Mouse (Mus musculus): Measurements from ENCODE around the gene Cela1.

The Cela1 gene

DNA sequence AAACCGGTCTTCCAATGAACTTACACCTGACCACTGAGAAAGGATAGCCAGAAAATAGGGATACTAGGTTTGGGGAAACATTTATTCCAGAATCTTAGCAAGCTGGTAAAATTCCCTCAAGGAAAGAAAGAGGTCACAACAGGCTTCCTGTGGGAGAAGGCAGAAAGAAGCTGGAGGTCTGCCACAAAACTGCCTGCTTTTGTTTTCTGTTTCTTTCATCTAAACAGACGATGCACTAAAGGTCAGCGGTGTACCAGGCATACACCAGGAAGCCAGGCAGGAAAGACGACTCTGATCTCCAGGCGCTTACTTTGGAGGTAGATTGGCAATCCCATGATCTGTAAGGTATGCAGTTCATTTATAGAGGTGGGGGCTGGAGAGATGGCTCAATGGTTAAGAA lies 16.9 kb downstream of the Cela1 start:
- no peak for DNase-seq (ENCODE audit: low spot score in 2 of 2)

DNA sequence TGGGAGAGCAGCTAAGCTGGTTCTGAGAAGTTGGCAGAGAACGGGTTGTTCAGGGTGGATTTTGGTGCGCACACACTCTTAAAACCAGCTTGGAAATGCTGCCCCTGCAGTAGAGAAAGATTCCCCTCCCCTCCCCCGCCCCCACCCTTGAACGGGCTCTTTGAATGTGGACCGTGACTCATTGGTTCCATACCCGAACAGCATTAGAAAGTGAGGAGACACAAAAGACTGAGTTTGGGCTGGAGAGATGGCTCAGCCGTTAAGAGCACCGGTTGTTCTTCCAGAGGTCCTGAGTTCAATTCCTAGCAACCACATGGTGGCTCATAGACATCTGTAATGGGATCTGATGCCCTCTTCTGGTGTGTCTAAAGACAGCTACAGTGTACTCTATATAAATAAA lies 17.7 kb downstream of the Cela1 start:
- no peak for DNase-seq (ENCODE audit: low spot score in 2 of 2)

DNA sequence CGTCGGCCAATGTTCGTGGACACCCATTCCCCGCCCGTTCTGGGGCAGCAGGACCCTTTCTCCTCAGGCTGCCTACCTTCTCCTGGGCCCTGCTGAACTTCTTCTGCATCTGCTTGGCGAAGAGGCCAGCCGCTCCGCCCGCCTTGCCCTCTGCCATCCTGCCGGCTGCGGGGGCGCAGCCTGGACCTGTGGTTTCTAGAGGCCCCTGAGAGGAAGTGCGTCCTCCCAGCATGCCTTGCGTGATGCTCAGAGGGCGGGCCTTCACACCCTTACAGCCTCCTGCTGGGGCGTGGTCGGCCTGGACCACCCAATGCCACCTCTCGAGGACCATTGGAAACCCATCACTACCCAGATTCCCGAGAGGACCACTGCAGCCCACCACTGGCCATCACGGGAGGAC lies 18.4 kb downstream of the Cela1 start, which contains the start of gene Bin2:
Gene Bin2 (minus strand): TSS at position 217 of the 400 bp plus-strand sequence.
- peak; percentile 35 to 58 for DNase-seq (ENCODE audit: low spot score in 2 of 2)

DNA sequence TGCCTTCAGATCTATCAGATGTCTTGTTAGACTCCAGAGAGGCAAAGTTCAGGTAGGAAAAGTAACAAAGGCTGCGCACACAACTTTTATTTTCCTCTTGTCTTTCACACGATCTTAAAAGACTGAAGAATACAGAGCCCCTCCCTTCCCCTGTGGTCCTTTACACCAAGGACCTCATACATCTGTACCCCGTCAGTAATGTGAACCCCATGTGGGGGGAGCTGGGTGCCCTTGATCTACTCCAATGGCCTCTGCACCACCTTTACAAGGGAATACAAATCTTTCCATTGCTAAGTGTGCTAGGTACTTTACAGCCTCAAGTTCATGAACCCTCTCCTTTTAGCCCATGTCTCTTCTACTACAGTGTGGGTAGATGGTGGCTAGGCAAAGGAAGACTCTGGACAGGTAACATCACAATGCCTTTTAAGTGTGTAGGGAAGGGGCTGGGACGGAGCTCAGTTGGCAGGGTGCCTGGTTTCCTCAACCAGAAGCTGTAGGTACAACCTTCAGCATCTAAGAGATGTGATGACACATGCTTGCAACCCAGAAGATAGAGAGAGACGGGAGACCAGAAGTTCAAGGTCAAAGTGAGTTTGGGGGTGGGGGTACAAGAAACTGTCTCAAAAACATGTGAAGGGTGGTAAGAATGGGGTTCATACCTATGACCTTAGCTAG lies 19.7 kb downstream of the Cela1 start:
- no peak for DNase-seq (ENCODE audit: low spot score in 2 of 2)

DNA sequence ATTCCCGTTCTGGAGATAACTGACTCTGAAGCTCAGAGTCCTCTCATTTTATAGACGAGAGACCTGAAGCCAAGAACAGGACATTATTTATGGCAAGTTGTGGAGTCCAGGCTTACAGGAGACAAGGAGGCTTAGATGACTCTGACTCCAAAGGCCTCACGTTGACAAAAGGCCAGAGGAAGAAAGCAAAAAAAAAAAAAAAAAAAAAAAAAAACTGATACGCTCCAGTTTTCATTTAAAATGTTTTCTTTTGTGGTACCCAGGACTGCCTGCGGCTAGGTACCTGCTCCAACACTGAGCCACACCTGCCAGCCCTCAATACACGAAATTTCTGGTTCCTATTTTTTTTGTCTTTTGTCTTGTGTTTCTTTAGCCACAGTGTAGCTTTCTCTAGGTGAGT lies 20.3 kb downstream of the Cela1 start:
- no peak for DNase-seq (ENCODE audit: low spot score in 2 of 2)

DNA sequence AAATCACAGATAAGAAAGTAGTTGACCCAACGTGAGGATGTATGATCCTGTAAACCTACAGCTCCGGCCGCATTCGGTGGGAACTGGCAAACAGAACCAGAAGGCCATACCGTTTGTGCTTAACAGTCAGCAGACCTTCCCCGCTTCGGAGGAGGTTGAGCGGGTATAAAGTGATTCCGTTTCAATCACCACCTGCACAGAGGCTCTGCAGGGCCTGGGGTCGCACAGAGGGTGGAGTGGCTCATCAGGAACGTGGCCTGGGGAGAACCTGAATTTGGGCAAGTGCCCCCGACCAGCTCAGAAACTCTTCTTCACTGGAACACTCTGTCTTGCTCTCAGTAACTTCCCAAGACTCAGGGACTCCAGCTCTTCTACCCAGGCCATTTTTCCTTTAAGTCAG lies 20.9 kb downstream of the Cela1 start:
- no peak for DNase-seq (ENCODE audit: low spot score in 2 of 2)

DNA sequence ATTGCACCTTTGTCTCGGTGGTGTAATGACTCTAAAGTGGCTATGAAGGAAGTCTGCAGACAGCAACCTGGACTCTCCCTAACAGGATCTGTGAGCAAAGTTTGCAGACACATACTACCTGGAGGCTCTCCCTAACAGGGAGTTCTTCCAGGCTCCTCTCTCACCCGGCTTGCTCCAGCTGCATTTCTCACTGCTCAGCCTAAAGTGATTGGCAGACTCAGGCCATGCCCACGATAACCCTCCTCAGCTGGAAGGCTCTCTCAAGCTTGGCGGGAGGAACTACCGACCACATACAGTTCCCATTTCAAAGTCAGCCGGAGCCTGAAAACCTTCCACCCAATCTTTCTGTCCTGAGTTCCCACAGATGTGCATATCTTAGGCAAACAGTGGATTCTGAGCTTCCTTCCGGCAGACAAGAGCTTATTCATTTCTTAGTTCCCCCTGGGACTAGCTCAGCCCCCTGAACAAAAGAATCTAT lies 21.5 kb downstream of the Cela1 start:
- DNase-seq (ENCODE audit: low spot score in 2 of 2): no peak

DNA sequence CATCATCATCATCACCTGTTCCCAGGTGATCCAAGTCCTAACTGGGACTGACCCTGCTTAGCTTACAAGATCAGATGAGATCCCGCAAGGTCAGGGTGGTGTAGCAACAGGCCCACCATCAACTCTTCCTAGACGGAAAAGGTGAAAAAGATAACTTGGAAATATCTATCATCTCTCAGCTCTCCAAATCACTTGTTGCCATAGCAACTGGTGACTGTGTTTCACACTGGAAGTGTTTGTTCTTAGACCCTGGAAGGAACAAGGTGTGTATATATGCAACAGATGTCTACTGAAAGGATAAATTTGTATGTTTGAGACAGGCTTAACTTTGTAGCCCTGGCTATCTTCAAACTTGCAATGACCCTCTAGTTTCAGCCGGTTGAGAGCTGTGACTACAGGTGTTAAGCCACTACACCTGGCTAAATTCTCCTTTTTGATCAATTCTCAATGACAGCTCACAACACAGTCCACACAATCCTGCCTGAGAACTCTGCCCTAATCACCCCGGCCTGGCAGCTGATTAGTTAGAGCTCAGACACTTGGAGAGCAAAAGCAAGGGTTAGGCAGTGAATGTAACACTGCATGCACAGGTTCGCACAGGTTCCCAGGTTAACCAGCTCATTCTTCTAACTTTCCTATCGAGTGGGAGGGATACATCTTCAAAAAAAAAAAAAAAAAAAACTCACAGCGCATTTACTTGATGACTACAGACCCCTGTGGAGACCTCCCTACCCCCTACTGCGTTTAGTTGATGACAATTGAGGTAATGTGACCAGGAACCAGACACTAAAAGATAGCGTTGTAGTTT lies 22.1 kb downstream of the Cela1 start:
- DNase-seq (ENCODE audit: low spot score in 2 of 2): no peak

DNA sequence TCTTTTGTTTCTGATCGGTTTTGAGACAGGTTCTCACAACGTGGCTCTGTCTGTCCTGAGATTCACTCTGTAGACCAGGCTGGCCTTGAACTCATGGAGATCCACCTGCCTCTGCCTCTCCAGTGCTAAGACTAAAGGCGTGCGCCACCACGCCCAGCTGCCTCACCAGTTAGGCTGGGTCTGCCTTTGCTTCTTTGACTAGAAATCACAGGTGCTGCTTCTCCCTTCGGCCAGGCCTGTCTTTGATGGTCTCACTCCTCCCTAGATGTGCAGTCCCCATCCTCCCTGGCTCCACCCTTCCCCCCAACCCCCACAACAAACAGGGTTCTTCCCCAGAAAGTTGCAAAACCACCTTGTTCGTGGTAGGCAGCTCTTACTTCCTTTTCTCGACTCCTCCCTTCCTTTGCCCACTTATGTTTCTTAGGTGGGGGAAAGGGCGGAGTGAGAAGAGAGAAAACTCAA lies 22.9 kb downstream of the Cela1 start:
- no peak for DNase-seq (ENCODE audit: low spot score in 2 of 2)

DNA sequence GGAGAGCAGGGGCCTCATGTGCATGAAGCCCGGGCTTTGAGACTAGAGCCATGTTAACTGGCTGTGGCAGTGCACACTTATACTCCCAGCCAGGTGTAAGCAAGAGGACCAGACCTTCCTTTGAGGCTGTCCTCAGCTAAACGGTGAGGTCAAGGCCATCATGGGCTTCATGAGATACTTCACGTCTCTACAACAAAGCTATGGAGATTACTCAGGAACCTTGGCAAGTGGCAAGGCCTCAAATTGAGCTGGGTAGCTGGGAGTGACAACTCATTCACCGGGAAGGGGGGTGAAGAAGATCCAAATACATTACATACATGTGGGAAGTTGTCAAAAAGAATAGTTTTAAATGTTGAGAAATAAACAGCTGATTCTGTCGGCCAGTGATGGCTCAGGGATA lies 26.9 kb downstream of the Cela1 start:
- no peak for DNase-seq (ENCODE audit: low spot score in 2 of 2)

DNA sequence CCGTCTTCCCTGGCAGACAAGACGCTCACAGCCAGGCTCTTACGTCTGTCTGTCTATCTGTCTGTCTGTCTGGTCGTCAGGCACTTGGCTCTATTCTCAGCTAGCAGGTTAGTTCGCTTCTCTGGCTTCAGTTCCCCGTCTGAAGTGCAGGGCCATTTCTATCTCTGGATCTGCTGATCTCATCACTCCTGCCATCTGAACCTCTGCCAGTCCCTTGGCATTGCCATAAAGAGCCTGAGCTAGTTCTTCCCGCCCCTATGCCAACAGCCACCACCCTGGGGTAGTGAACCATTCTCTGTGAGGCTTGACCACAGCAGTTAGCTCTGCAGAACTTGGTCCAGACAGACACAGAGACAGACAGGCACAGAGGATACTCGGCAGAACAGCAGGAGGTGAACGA lies 27.4 kb downstream of the Cela1 start:
- peak; percentile 59 to 71 for DNase-seq (ENCODE audit: low spot score in 2 of 2)

DNA sequence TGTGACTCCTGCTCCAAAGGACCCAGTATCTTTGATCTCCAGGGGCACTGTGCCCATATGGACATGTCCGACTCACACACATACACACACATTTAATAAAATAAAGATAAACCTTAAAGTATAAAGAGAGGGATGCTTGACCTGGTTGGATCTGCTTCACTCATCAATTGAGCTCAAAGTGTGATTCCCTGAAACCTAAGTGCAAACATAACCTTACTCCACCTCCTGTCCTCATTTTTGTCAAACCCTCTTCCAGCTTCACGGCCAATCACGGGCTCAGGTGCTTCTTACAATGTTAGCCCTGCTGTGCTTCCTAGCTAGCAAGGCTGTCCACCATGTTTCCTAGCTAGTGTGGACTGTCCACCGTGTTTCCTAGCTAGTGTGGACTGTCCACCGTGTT lies 32.5 kb downstream of the Cela1 start:
- no peak for DNase-seq (ENCODE audit: low spot score in 2 of 2)

DNA sequence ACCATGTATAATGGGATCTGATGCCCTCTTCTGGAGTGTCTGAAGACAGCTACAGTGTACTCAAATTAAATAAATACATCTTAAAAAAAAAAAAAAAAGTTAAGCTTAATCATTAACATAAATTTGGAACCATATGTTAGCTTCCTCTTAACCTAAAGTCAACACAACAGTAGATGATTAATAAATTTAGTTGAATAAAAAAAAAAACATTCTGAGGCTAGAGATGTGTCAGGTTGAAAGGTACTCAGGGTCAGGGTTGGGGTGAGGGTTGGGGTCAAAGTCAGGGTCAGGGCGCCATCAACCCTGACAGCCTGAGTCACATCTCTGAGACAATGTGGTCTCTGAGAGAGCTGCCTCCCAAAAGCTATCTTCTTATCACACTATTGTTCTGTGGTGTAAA lies 33.5 kb downstream of the Cela1 start:
- no peak for DNase-seq (ENCODE audit: low spot score in 2 of 2)

DNA sequence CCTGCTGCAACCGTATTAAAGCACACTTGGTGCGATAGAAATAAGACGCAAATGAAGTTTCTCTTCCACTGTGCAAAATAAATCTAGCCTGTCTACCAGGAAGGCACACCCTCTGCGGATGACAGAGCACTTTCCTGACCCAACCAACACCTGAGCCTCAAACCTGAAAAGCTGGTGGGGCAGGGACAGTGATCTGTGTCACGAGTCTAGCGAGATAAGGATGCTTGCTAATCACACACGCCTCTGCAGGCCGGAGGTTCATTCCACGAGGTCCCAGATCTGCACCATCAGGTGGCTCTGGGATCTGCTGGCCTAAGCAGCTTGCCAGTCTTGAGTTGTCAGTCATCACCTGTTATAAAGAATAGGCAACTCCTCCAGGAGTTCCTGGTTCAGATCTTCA lies 36.1 kb downstream of the Cela1 start:
- no peak for DNase-seq (ENCODE audit: low spot score in 2 of 2)

DNA sequence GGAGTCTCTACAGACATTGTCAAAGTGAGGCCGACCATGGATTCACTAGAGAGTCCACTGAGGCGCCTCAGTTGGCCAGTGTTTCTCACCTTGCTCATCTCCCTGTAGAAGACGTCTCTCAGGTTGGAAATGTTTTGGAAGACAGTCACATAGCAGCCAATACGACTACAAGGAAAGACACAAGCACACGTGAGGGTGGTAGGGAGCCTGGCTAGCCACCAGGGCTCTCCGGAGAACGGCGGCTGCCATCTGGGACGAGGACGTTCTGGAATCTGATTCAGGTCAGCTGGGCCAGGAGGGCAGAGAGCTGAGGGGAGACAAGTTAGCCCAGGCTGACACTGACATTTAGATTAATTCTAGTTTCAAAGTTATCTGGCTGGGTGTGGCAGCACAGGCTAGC lies 37.6 kb downstream of the Cela1 start:
- DNase-seq (ENCODE audit: low spot score in 2 of 2): no peak

DNA sequence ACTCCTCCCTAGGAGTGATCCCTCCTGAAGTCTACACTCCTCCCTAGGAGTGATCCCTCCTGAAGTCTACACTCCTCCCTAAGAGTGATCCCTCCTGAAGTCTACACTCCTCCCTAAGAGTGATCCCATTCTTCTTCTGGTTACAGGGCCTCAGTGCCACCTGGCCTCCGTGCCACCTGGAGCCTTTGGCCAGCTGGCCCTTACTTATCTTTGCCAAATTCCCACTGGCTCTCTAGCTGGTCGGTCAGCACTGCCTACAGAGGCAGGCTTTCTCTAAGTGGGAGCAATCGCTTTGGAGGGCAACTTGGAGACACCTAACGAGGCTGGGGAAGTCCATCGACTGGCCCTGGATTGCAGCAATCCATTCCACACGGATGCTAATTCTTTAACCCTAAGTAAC lies 41.6 kb downstream of the Cela1 start:
- no peak for DNase-seq (ENCODE audit: low spot score in 2 of 2)

DNA sequence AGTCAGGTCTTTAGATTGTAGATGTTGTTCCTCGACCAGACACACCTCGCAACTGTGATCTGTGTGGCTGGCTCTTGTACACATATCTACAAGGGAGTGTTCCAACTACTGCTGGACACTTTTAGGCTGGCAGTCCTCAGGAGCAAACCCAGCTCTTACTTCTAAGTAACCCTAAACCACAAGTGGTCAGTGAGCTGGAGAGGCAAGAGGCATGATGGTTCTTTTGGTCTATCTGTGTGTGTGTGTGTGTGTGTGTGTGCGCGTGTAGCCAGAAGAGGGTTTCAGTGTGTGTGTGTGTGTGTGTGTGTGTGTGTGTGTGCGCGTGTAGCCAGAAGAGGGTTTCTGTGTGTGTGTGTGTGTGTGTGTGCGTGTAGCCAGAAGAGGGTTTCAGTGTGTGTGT lies 45.3 kb downstream of the Cela1 start:
- DNase-seq (ENCODE audit: low spot score in 2 of 2): no peak

DNA sequence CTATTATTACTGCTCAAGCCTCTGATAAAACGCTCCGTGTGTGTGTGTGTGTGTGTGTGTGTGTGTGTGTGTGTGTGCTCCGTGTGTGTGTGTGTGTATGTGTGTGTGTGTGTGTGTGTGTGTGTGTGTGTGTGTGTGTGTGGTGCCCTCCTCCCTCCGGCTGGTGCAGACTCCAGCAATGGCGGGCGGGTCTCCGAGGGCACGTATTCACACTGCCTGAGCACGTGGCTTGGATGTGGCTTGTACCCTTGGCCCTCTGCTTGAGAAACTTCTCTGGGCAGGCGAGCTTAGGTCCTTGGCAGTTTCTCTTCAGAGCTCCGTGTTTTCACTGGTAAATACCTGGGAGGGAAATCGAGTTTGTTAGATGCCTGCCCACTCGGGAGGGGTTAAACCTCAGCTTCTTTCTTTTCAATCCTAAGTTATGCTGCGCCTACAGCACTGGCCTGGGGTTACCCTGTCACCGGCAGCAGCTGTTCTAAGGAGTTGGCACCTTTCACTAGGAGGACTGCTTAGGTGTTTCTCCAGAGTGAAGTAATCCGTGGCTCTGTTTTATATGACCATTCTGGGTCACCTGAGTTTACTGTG lies 46.4 kb downstream of the Cela1 start:
- no peak for DNase-seq (ENCODE audit: low spot score in 2 of 2)

DNA sequence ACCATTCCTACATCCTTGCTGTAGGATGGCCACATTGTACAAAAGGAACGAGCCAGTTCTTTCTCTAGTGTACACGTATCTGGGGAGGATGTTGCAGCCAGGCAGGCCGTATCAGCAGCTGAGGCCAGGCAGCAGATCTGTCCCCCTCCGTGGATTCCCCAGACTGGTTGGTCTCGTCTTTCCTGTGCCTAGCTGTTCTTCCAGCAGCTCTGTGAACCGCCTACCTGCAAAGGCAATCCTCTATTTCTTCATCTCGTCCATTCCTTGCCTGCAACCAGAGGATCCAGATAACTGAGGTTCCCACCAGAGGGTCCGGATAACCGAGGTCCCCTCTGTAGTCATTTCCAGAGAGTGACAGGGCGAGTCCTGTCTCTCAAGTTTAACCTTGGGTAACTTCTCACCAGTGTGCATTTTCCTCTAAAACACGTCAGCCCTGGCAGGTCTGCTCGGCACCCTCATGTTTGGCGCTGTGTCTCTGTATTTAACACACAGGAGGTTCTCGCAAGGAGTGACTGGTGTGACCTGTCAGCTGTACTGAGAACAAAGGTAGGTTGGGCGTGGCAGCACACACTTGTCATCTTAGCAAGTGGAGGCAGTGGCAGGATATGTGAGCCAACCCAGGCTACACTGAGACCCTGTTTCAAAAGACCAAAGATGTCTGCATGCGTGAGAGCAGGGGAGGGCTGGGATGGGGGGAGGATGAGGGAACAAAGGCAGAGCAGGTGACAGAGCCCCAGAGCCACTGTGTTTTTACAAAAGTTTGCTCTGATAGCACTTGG lies 47.6 kb downstream of the Cela1 start:
- DNase-seq (ENCODE audit: low spot score in 2 of 2): no peak

DNA sequence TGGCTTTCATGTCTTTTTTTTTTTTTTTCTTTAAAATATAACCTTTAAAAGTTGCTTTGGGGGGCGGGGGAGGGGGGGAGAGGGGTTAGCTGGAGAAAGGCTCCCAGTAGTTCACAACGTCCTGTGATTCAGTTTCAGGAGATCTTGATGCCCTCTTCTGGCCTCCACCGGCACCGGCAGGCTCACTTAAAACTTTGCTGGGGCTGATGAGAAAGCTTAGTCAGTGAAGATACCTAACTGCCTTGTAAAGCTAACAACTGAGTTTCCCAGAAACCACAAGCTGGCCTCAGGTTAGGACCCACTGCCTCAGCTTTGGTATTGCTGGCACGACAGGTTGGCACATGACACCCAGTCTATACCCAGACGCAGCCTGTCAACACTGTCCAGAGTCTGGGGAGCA lies 50.1 kb downstream of the Cela1 start:
- DNase-seq (ENCODE audit: low spot score in 2 of 2): peak in 1 of 2 experiments; percentile 49

DNA sequence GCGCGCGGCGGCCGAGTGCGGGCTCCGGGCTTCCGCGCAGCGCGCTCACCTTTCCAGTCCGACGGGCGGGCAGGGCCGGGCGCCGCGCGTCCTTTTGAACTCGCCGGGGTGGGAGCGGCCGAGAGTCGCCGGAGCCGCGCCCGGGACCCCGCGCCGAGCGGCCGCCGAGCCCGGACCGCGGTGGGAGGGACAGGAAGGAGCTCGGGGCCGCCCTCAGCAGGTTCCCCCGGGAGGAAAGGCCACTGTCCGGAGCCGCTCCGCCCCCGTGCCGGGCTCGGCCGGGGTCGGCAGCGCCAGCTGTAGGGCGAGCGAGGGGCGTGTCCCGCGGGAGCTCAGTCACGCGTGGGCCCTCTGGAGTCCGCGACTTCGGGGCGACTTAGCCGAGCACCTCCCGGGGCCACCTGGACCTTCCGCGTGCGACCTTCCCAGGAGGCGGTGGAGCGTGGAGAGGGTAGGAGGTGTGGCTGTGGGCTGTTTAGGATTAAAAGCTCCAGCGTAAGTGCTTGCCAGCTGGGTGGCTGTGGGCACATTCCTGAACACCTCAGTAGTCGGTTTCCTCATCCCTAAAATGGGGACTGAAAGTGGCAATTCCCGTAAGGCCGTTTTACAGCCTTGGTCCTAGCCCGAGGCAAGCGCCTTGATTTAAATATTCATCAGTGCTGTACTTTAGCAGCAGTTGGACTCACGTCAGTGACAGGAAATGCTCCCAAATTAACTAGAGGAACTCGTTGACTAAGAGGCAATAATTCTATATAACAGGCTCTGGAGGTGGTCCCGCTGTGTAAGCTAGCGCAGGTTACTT lies 50.8 kb downstream of the Cela1 start, which contains the start of gene Smagp:
Gene Smagp (minus strand): TSS at position 241 of the 802 bp plus-strand sequence.
- no peak for DNase-seq (ENCODE audit: low spot score in 2 of 2)

Measured in right cerebral cortex, postnatal 10 days (tissue).